Mouse (Mus musculus) CH12.LX (cell line): ENCODE results near the gene Arfgap3. TPM values are rescaled to one million over a fixed set of nuclear protein-coding genes. Genes with fewer than 3 reads are reported as not detected.
"Not testable (repeated sequence)": the region's sequence is repeated elsewhere in the genome, so short reads cannot be mapped to it uniquely, and the experiment has no call there.

Experiments
- DNase-seq: peaks from one replicate; pipeline ENCODE4 v3.0.0-alpha.2; 2013; ENCODE audit errors: extremely low read depth
- H3K27ac ChIP-seq: 2 replicates; pipeline ENCODE4 v1.5.1; 2012; ENCODE audit warnings: low read depth, mild to moderate bottlenecking, control low read depth, moderate library complexity; ENCODE audit not compliant: insufficient read depth
- H3K27me3 ChIP-seq: replicated peaks from 2 replicates; pipeline ENCODE3; 2012; ENCODE audit warnings: inconsistent platforms
- H3K36me3 ChIP-seq, 2 experiments: replicated peaks in 1 of 2; 2 replicates each; pipeline versions ENCODE3 to v1.6.1; 2012; ENCODE audit warnings: inconsistent platforms in 1 of 2, low read length in 1 of 2, mild to moderate bottlenecking in 1 of 2, mixed read lengths in 1 of 2, moderate library complexity in 1 of 2; ENCODE audit not compliant: control insufficient read depth in 1 of 2, insufficient read depth in 1 of 2
- H3K4me1 ChIP-seq, 2 experiments: 2 replicates each; pipeline ENCODE4 v1.6.1; 2012; ENCODE audit warnings: inconsistent platforms in 1 of 2, moderate library complexity in 1 of 2; ENCODE audit not compliant: insufficient read depth in 2 of 2, control insufficient read depth in 1 of 2
- H3K4me2 ChIP-seq: 2 replicates; pipeline ENCODE4 v1.6.1; 2012; ENCODE audit warnings: low read depth, mild to moderate bottlenecking, control low read depth; ENCODE audit not compliant: poor library complexity, insufficient read depth, severe bottlenecking
- H3K4me3 ChIP-seq, 3 experiments: fragments of 150-350 bp in 1 of 3; sonication (generic) in 1 of 3; replicated peaks in 1 of 3; 2 replicates each; pipeline versions ENCODE3 to v1.5.1; 2011 to 2012; ENCODE audit warnings: low read depth in 2 of 3, low read length in 2 of 3, mild to moderate bottlenecking in 2 of 3, moderate library complexity in 2 of 3, control low read depth in 1 of 3, improper control_type of control experiment in 1 of 3, inconsistent platforms in 1 of 3, mixed read lengths in 1 of 3; ENCODE audit not compliant: poor library complexity in 1 of 3
- H3K79me2 ChIP-seq: replicated peaks from 2 replicates; pipeline ENCODE4 v1.6.1; 2012; ENCODE audit warnings: mild to moderate bottlenecking, moderate library complexity; ENCODE audit not compliant: control insufficient read depth, poor library complexity, insufficient read depth, severe bottlenecking; ENCODE audit errors: extremely low read depth
- H3K9ac ChIP-seq: 2 replicates; pipeline ENCODE4 v1.6.1; 2012; ENCODE audit warnings: low read depth, mild to moderate bottlenecking, control low read depth, moderate library complexity; ENCODE audit not compliant: insufficient read depth
- H3K9me3 ChIP-seq: replicated peaks from 2 replicates; pipeline ENCODE3; 2012; ENCODE audit warnings: low read length, inconsistent platforms, mixed read lengths
- CTCF ChIP-seq, 2 experiments: IDR thresholded peaks in 1 of 2; conservative IDR thresholded peaks in 1 of 2; 2 replicates each; pipeline ENCODE4 v1.5.1; 2011 to 2012; ENCODE audit warnings: low read depth in 2 of 2, low read length in 2 of 2, improper control_type of control experiment in 1 of 2, inconsistent platforms in 1 of 2, mild to moderate bottlenecking in 1 of 2, moderate library complexity in 1 of 2
- ETS1 ChIP-seq: conservative IDR thresholded peaks from 2 replicates; pipeline ENCODE4 v1.6.1; 2012; ENCODE audit warnings: low read depth, mild to moderate bottlenecking, inconsistent platforms, low read length, improper control_type of control experiment, moderate library complexity
- JUN ChIP-seq: IDR thresholded peaks from 2 replicates; pipeline ENCODE4 v1.6.1; 2011; ENCODE audit warnings: low read depth, mild to moderate bottlenecking, low read length, improper control_type of control experiment, moderate library complexity; ENCODE audit not compliant: insufficient read depth
- JUND ChIP-seq: conservative IDR thresholded peaks from 2 replicates; pipeline ENCODE4 v1.6.1; 2011; ENCODE audit warnings: low read depth, low read length, improper control_type of control experiment
- MYC ChIP-seq: IDR thresholded peaks from 2 replicates; pipeline ENCODE4 v1.6.1; 2011; ENCODE audit warnings: low read depth, mild to moderate bottlenecking, improper control_type of control experiment, low read length
- TBP ChIP-seq: conservative IDR thresholded peaks from 2 replicates; pipeline ENCODE4 v1.6.1; 2011; ENCODE audit warnings: low read depth, low read length, improper control_type of control experiment
- ZNF384 ChIP-seq: IDR thresholded peaks from 2 replicates; pipeline ENCODE4 v1.6.1; 2012; ENCODE audit warnings: low read depth, low read length, improper control_type of control experiment, inconsistent platforms
- dilution Hi-C: fragments of 300-500 bp; cut with MboI; formaldehyde crosslinking; loops from 2 replicates; pipeline ENCODE4 v1.14.3; 2020; ENCODE audit warnings: low sequenced_read_pairs; ENCODE audit not compliant: extremely low pct_unique_long_range_greater_than_20kb, extremely low pct_ligation_motif_present
- in situ Hi-C: fragments of 300-500 bp; cut with MboI; formaldehyde crosslinking; loops from 3 replicates; pipeline ENCODE4 v1.14.3; 2019; ENCODE audit warnings: low sequenced_read_pairs, low pct_ligation_motif_present, low pct_unique_long_range_greater_than_20kb, mixed read lengths
- polyA plus RNA-seq: library from polyadenylated mRNA; unstranded; fragments of >175 nt; gene quantifications from 2 replicates; pipeline ENCODE4 v1.2.1, GENCODE M21; 2012; ENCODE audit warnings: low read depth; ENCODE audit not compliant: insufficient read length
- total RNA-seq, 2 experiments: library from RNA; depleted of rRNA; stranded (reverse); fragments of 300-350 nt in 1 of 2; fragments of >200 nt in 1 of 2; gene quantifications; 2 replicates each; pipeline ENCODE4 v1.2.3; 2012 to 2014

The Arfgap3 gene
- total and polyA plus RNA-seq, 3 experiments = 11.0 to 21.7 (median 20.3) TPM

- DNase-seq, H3K4me3 ChIP-seq, H3K9ac ChIP-seq, H3K79me2 ChIP-seq, H3K9me3 ChIP-seq, H3K4me2 ChIP-seq, H3K27ac ChIP-seq, H3K4me1 ChIP-seq, H3K27me3 ChIP-seq, dilution Hi-C loops, in situ Hi-C loops: not testable (repeated sequence)
- peaks cover 2 to 27% of the 10 kb centered on the region in 2 experiments for H3K36me3 ChIP-seq
- TF ChIP-seq CTCF (conservative IDR thresholded peaks at IDR 0.05 in 1 of 2, IDR thresholded peaks at IDR 0.05 in 1 of 2; ENCODE audit: low read depth in 2 of 2, low read length in 2 of 2) (peak in 1 of 2 experiments; percentile 2; a peak in 1 of 4 replicates), ZNF384 (peak; percentile 18; the same call in 1 of the 2 replicates)
These were observed 18.7 kb upstream of the Arfgap3 start for GRCm38 (mm10) chr15:83368702-83369101.

GRCm38 (mm10) chr15:83368261-83368660 lies 18.2 kb upstream of the Arfgap3 start:
- no peak for DNase-seq
- H3K27me3 ChIP-seq = no peaks in the 10 kb centered on the region
- peaks cover 2 to 22% of the 10 kb centered on the region in 2 experiments for H3K36me3 ChIP-seq
- H3K9me3 ChIP-seq = peaks cover 2% of the 10 kb centered on the region
- dilution Hi-C loops (no loop called here), in situ Hi-C loops (no loop called here)
- H3K4me3 ChIP-seq = no peak overlapping the region
- H3K27ac ChIP-seq = no peak overlapping the region
- H3K4me1 ChIP-seq = no peaks in the 10 kb centered on the region
- no peak overlapping the region for H3K9ac ChIP-seq
- no peak overlapping the region for H3K4me2 ChIP-seq
- no peaks in the 10 kb centered on the region for H3K79me2 ChIP-seq
- TF ChIP-seq JUND (no peak), TBP (no peak), MYC (no peak), JUN (no peak)

- Histone ChIP-seq H3K4me3 (no peak overlapping the region), H3K79me2 (no peaks in the 10 kb centered on the region), H3K27ac (no peak overlapping the region), H3K4me2 (no peak overlapping the region), H3K27me3 (no peaks in the 10 kb centered on the region), H3K36me3 (peaks cover 0 to 10% of the 10 kb centered on the region in 2 experiments), H3K9me3 (peaks cover 2% of the 10 kb centered on the region), H3K9ac (no peak overlapping the region), H3K4me1 (no peaks in the 10 kb centered on the region)
- TF ChIP-seq ETS1 (no peak), JUN (no peak)
- dilution Hi-C loops (no loop called here), in situ Hi-C loops (no loop called here)
- no peak for DNase-seq
These were observed 17.0 kb upstream of the Arfgap3 start for GRCm38 (mm10) chr15:83366933-83367552.
